Mouse (Mus musculus) spleen, adult 2 months (tissue): ENCODE measurements at regions not wholly inside any gene's neighbourhood (a gene's known extent, or its start where the extent isn't known, plus 50 kb on each side); places are given as distances from the start of the nearest gene placed in this dataset.

Experiments
- DNase-seq, 2 experiments: peaks; one replicate each; pipeline versions ENCODE4 v3.0.0 to v3.0.0-alpha.2; 2012 to 2021; ENCODE audit warnings: low spot score in 2 of 2, low read depth in 1 of 2
- H3K27ac ChIP-seq: fragments of 200-500 bp; 2 replicates; pipeline ENCODE4 v1.5.1; 2012; ENCODE audit warnings: low read length, inconsistent platforms; ENCODE audit not compliant: insufficient read depth
- H3K27me3 ChIP-seq: fragments of 200-500 bp; 2 replicates; pipeline ENCODE4 v1.6.1; 2012; ENCODE audit warnings: mild to moderate bottlenecking, moderate library complexity, low read length, inconsistent platforms; ENCODE audit not compliant: control insufficient read depth, insufficient read depth
- H3K36me3 ChIP-seq: fragments of 200-500 bp; 2 replicates; pipeline ENCODE4 v1.6.1; 2012; ENCODE audit warnings: mild to moderate bottlenecking, low read length, inconsistent platforms; ENCODE audit not compliant: control insufficient read depth, insufficient read depth
- H3K4me1 ChIP-seq: fragments of 200-500 bp; 2 replicates; pipeline ENCODE4 v1.6.1; 2011; ENCODE audit warnings: inconsistent platforms; ENCODE audit not compliant: control insufficient read depth, insufficient read depth, insufficient read length
- H3K4me3 ChIP-seq: fragments of 200-500 bp; 2 replicates; pipeline ENCODE4 v1.5.1; 2011; ENCODE audit warnings: mild to moderate bottlenecking, inconsistent platforms; ENCODE audit not compliant: insufficient read depth, insufficient read length; ENCODE audit errors: extremely low read depth
- CTCF ChIP-seq: fragments of 200-500 bp; IDR thresholded peaks from 2 replicates; pipeline ENCODE4 v1.5.1; 2011; ENCODE audit warnings: mild to moderate bottlenecking, inconsistent platforms; ENCODE audit not compliant: insufficient read depth, insufficient read length, insufficient replicate concordance; ENCODE audit errors: extremely low read depth
- POLR2A ChIP-seq: fragments of 200-500 bp; IDR thresholded peaks from 2 replicates; pipeline ENCODE4 v1.6.1; 2011; ENCODE audit warnings: low read depth, low read length, inconsistent platforms
- WGBS: fragments of 180-500 bp; shearing (Covaris S2); methylation state at CpG from one replicate; pipeline ENCODE4 v1.1.7; 2018; 5-methylcytosine and 5-hydroxymethylcytosine counted together

GRCm38 (mm10) chr13:20012621-20013020, 77.8 kb upstream of the Elmo1 start:
- DNase-seq, result no peak
- Histone ChIP-seq H3K27ac (no peak overlapping the region), H3K36me3 (no peaks in the 10 kb centered on the region), H3K27me3 (no peaks in the 10 kb centered on the region), H3K4me1 (no peaks in the 10 kb centered on the region), H3K4me3 (no peak overlapping the region)
- WGBS, result 80% methylated on average over 3 of the region's 3 CpGs
- TF ChIP-seq POLR2A (no peak), CTCF (no peak)

- WGBS, result 85% methylated on average over 1 of the region's 1 CpGs
- DNase-seq, result no peak
- Histone ChIP-seq H3K4me3 (no peak overlapping the region), H3K36me3 (no peaks in the 10 kb centered on the region), H3K27ac (no peak overlapping the region), H3K4me1 (no peaks in the 10 kb centered on the region), H3K27me3 (no peaks in the 10 kb centered on the region)
- no peak for TF ChIP-seq POLR2A
- no peak for TF ChIP-seq CTCF
Measured at GRCm38 (mm10) chr13:20009164-20009563, 81.2 kb upstream of the Elmo1 start.

GRCm38 (mm10) chr13:20007561-20007960, 82.8 kb upstream of the Elmo1 start:
- no peak for TF ChIP-seq POLR2A
- no peak for TF ChIP-seq CTCF
- WGBS, result 91% methylated on average over 2 of the region's 2 CpGs
- no peak for DNase-seq

GRCm38 (mm10) chr13:19997606-19998005, 92.8 kb upstream of the Elmo1 start:
- TF ChIP-seq CTCF, result no peak
- TF ChIP-seq POLR2A, result no peak

More at GRCm38 (mm10) chr13:20007561-20007960, 82.8 kb upstream of the Elmo1 start:
- Histone ChIP-seq H3K27ac (no peak overlapping the region), H3K27me3 (no peaks in the 10 kb centered on the region), H3K4me1 (no peaks in the 10 kb centered on the region), H3K36me3 (no peaks in the 10 kb centered on the region), H3K4me3 (no peak overlapping the region)

GRCm38 (mm10) chr13:19975621-19976020, 114.8 kb upstream of the Elmo1 start:
- no peak overlapping the region for H3K4me3 ChIP-seq
- DNase-seq, result no peak
- no peaks in the 10 kb centered on the region for H3K4me1 ChIP-seq
- H3K27me3 ChIP-seq, result no peaks in the 10 kb centered on the region; the same call in 1 of the 2 replicates
- H3K27ac ChIP-seq, result no peak overlapping the region
- TF ChIP-seq POLR2A (no peak), CTCF (no peak)
- H3K36me3 ChIP-seq, result no peaks in the 10 kb centered on the region

More at GRCm38 (mm10) chr13:19997606-19998005, 92.8 kb upstream of the Elmo1 start:
- Histone ChIP-seq H3K27ac (no peak overlapping the region), H3K4me3 (no peak overlapping the region), H3K36me3 (no peaks in the 10 kb centered on the region), H3K27me3 (no peaks in the 10 kb centered on the region), H3K4me1 (no peaks in the 10 kb centered on the region)
- DNase-seq, result no peak
- 79% methylated on average over 2 of the region's 2 CpGs for WGBS

- TF ChIP-seq POLR2A (no peak), CTCF (no peak)
- DNase-seq, result no peak
- H3K4me1 ChIP-seq, result no peaks in the 10 kb centered on the region
- H3K36me3 ChIP-seq, result no peaks in the 10 kb centered on the region
- H3K4me3 ChIP-seq, result no peak overlapping the region
- H3K27me3 ChIP-seq, result no peaks in the 10 kb centered on the region
- WGBS, result 95% methylated on average over 1 of the region's 1 CpGs
- no peak overlapping the region for H3K27ac ChIP-seq
Measured at GRCm38 (mm10) chr13:19966566-19966965, 123.8 kb upstream of the Elmo1 start.

- DNase-seq, result no peak
- no peaks in the 10 kb centered on the region for H3K27me3 ChIP-seq
- H3K27ac ChIP-seq, result no peak overlapping the region
- TF ChIP-seq CTCF (no peak), POLR2A (no peak)
- WGBS, result 87% methylated on average over 3 of the region's 3 CpGs
- H3K4me3 ChIP-seq, result no peak overlapping the region
- no peaks in the 10 kb centered on the region for H3K4me1 ChIP-seq
- no peaks in the 10 kb centered on the region for H3K36me3 ChIP-seq
Measured at GRCm38 (mm10) chr13:19963031-19963430, 127.4 kb upstream of the Elmo1 start.
